Comparison of ENCODE assay signal across 15 mouse cellular contexts in the genomic region with DNA sequence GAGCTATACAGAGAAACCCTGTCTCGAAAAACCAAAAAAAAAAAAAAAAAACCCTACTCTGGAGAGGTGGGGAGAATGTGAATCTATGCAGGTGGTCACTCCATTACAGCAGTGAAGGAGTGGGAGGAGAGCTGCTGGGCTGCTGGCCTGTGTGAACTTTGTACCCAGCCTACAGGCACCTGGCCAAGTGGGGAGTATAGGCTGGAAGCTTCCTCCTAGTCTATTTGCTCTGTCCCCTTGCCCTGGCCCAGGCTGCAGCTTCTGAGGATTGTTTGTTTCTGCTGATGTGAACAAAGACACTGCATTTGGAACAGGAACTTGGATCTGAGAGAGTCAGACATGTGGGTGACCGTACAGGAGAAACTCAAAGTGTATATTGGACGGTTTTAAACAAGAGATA. TPM values are rescaled to one million over a fixed set of nuclear protein-coding genes. Genes with fewer than 3 reads are reported as not detected.
DNase-seq lines count a peak whose midpoint lies in the region; ATAC-seq and TF ChIP-seq lines count a peak whose summit lies in the region.
"Had no signal": no experiment of that assay in that cellular context is flagged by ENCODE, and none has a peak within 500 bp of the region (broad histone marks: within the 10 kb centered on the region; RNA-seq: fewer than 3 reads in every experiment).

No protein-coding gene starts in this region.

- 34% methylated on average over 3 of the region's 3 CpGs for WGBS in intestine, postnatal 0 days
- 74% methylated on average over 3 of the region's 3 CpGs for WGBS in stomach, embryonic 14.5 days

- peak; percentile 35 to 45 for DNase-seq in left cerebral cortex, postnatal 14 days (ENCODE audit: low spot score in 2 of 2)
- no peak for DNase-seq in left cerebral cortex, adult 2 months (ENCODE audit: extremely low spot score in 1 of 2, low spot score in 2 of 2)
- peak; percentile 74 to 84 for DNase-seq in kidney, postnatal 4 days
- DNase-seq in urinary bladder, postnatal 25 days (ENCODE audit: low spot score), result no peak
- no peak for DNase-seq in MN1 (ENCODE audit: low spot score)
- no peak for DNase-seq in T-cell, adult 2 months (ENCODE audit: low spot score)
- DNase-seq: embryo, embryonic 11 days; forebrain, postnatal 0 days; midbrain, embryonic 14.5 days had no signal

- H3K4me2 ChIP-seq in intestine, postnatal 0 days (replicated peaks; ENCODE audit: low read depth), result no peak overlapping the region
- H3K4me2 ChIP-seq in stomach, embryonic 14.5 days (replicated peaks; ENCODE audit: low read depth, low read length), result no peak overlapping the region

- no peak overlapping the region; the same call in 1 of the 2 replicates for H3K27ac ChIP-seq in left cerebral cortex, adult 2 months
- peak overlapping the region; percentile 31; the same call in 1 of the 2 replicates for H3K27ac ChIP-seq in intestine, postnatal 0 days (ENCODE audit: low read depth, low read length)
- H3K27ac ChIP-seq in stomach, embryonic 14.5 days (ENCODE audit: low read length), result 0 out of 2 replicates have a peak overlapping the region, but pooled peaks have one; percentile 16
- H3K27ac ChIP-seq: heart, embryonic 10.5 days had no signal

- H3K4me1 ChIP-seq in intestine, postnatal 0 days (replicated peaks; ENCODE audit: control insufficient read depth, insufficient read depth, low read length), result no peaks in the 10 kb centered on the region
- peaks cover 7% of the 10 kb centered on the region; the same call in 1 of the 2 replicates for H3K4me1 ChIP-seq in stomach, embryonic 14.5 days (ENCODE audit: control insufficient read depth, insufficient read depth, low read length)

- H3K4me3 ChIP-seq in left cerebral cortex, adult 2 months, result no peak overlapping the region
- H3K4me3 ChIP-seq in intestine, postnatal 0 days (ENCODE audit: low read depth, low read length), result no peak overlapping the region
- H3K4me3 ChIP-seq in stomach, embryonic 14.5 days (ENCODE audit: low read depth, low read length), result no peak overlapping the region
- H3K4me3 ChIP-seq: heart, embryonic 10.5 days had no signal

- peak; percentile 51 for ATAC-seq in intestine, postnatal 0 days
- no peak; the same call in 1 of the 2 replicates for ATAC-seq in stomach, embryonic 14.5 days (ENCODE audit: insufficient number of reproducible peaks, insufficient read depth, low FRiP score, low read depth)
- ATAC-seq: forebrain, postnatal 0 days; inflammation-experienced regulatory T-cells, adult 6 months had no signal

- no peak overlapping the region for H3K9ac ChIP-seq in intestine, postnatal 0 days (ENCODE audit: low read depth, low read length)
- no peak overlapping the region for H3K9ac ChIP-seq in stomach, embryonic 14.5 days (replicated peaks; ENCODE audit: low read depth, low read length)
- H3K9ac ChIP-seq: forebrain, postnatal 0 days had no signal

- TF ChIP-seq CTCF in left cerebral cortex, adult 2 months (IDR thresholded peaks at IDR 0.05), result no peak
- no peak for TF ChIP-seq CTCF in intestine, postnatal 0 days (IDR thresholded peaks at IDR 0.05; ENCODE audit: low read depth)

- H3K27me3 ChIP-seq in intestine, postnatal 0 days (replicated peaks; ENCODE audit: control insufficient read depth, insufficient read depth, low read length), result no peaks in the 10 kb centered on the region
- H3K27me3 ChIP-seq in stomach, embryonic 14.5 days (ENCODE audit: control insufficient read depth, insufficient read depth, low read length), result no peaks in the 10 kb centered on the region

- intact Hi-C loops in left cerebral cortex, postnatal 14 days (cut with DNase I), result no loop called here
- intact Hi-C loops in left cerebral cortex, adult 2 months (cut with DNase I), result no loop called here

- no peaks in the 10 kb centered on the region for H3K9me3 ChIP-seq in intestine, postnatal 0 days (ENCODE audit: control insufficient read depth)
- no peaks in the 10 kb centered on the region for H3K9me3 ChIP-seq in stomach, embryonic 14.5 days (ENCODE audit: control insufficient read depth, low read depth, low read length)
- H3K9me3 ChIP-seq: heart, embryonic 10.5 days had no signal

- no peaks in the 10 kb centered on the region for H3K36me3 ChIP-seq in intestine, postnatal 0 days (ENCODE audit: control insufficient read depth, insufficient read depth)
- H3K36me3 ChIP-seq in stomach, embryonic 14.5 days (ENCODE audit: control insufficient read depth, insufficient read depth, low read length), result no peaks in the 10 kb centered on the region

RNA-seq across cellular contexts. Expression of gene Zfp444, which starts 2.6 kb away (rescaled TPM):
- total RNA-seq in left cerebral cortex, postnatal 14 days (2021), result 10 to 100 TPM; 51.0 to 58.8 TPM
- total RNA-seq in left cerebral cortex, adult 2 months (2021), result 10 to 100 TPM; 62.0 to 66.7 TPM
- 18.5 and 18.7 TPM in 2 replicates for polyA plus RNA-seq in intestine, postnatal 0 days (2015; fragmentation: Nextera tagmentation; extraction: Ambion mirVana)
- 43.5 and 52.4 TPM in 2 replicates for polyA plus RNA-seq in stomach, embryonic 14.5 days (2014; fragmentation: Nextera tagmentation; extraction: Ambion mirVana)

RNA-seq across cellular contexts. Expression of gene Zfp787, which starts 13.6 kb away (rescaled TPM):
- total RNA-seq in left cerebral cortex, postnatal 14 days (2021), result 10 to 100 TPM; 26.9 to 29.1 TPM
- total RNA-seq in left cerebral cortex, adult 2 months (2021), result 10 to 100 TPM; 27.8 to 30.2 TPM
- polyA plus RNA-seq in intestine, postnatal 0 days (2015; fragmentation: Nextera tagmentation; extraction: Ambion mirVana), result 42.2 and 46.5 TPM in 2 replicates
- 14.6 and 18.1 TPM in 2 replicates for polyA plus RNA-seq in stomach, embryonic 14.5 days (2014; fragmentation: Nextera tagmentation; extraction: Ambion mirVana)

RNA-seq across cellular contexts. Expression of gene Galp, which starts 27.5 kb away (rescaled TPM):
- total RNA-seq in left cerebral cortex, postnatal 14 days (2021), result not detected
- not detected for total RNA-seq in left cerebral cortex, adult 2 months (2021)
- polyA plus RNA-seq in intestine, postnatal 0 days (2015; fragmentation: Nextera tagmentation; extraction: Ambion mirVana), result not detected in 2 replicates
- polyA plus RNA-seq in stomach, embryonic 14.5 days (2014; fragmentation: Nextera tagmentation; extraction: Ambion mirVana), result not detected in 2 replicates
- total RNA-seq: forebrain, postnatal 0 days; neutrophil, adult 5-6 weeks had no signal
- polyA plus RNA-seq: forebrain, postnatal 0 days; heart, embryonic 10.5 days; inflammation-experienced regulatory T-cells, adult 6 months; limb, embryonic 11.5 days; midbrain, embryonic 14.5 days had no signal

RNA-seq across cellular contexts. Expression of gene Zscan5b, which starts 52.7 kb away (rescaled TPM):
- not detected for total RNA-seq in left cerebral cortex, postnatal 14 days (2021)
- not detected for total RNA-seq in left cerebral cortex, adult 2 months (2021)
- polyA plus RNA-seq in intestine, postnatal 0 days (2015; fragmentation: Nextera tagmentation; extraction: Ambion mirVana), result not detected in 2 replicates
- polyA plus RNA-seq in stomach, embryonic 14.5 days (2014; fragmentation: Nextera tagmentation; extraction: Ambion mirVana), result not detected in 2 replicates
- total RNA-seq: forebrain, postnatal 0 days; neutrophil, adult 5-6 weeks had no signal
- polyA plus RNA-seq: forebrain, postnatal 0 days; heart, embryonic 10.5 days; limb, embryonic 11.5 days; midbrain, embryonic 14.5 days had no signal

Comparison
In these comparisons a context has a peak if more than half of its experiments do, and no peak if none do; other contexts are left out.
1. DNase-seq: peak in left cerebral cortex, postnatal 14 days (2 of 2) and kidney, postnatal 4 days (2 of 2); none in left cerebral cortex, adult 2 months (0 of 2), urinary bladder, postnatal 25 days (single experiment), MN1 (single experiment) and T-cell, adult 2 months (single experiment).